Mouse (Mus musculus): ENCODE measurements around the gene Tmem175.

GRCm38 (mm10) chr5:108695861-108696260, 66.3 kb downstream of the Tmem175 start:
- TF ChIP-seq CTCF (IDR thresholded peaks at IDR 0.05; ENCODE audit: insufficient read depth, low read length) (no peak), POLR2A (IDR thresholded peaks at IDR 0.05; ENCODE audit: borderline replicate concordance, extremely low read depth, low read depth, low read length) (no peak)

Measured in lung, adult 2 months (tissue).